In the genomic region with DNA sequence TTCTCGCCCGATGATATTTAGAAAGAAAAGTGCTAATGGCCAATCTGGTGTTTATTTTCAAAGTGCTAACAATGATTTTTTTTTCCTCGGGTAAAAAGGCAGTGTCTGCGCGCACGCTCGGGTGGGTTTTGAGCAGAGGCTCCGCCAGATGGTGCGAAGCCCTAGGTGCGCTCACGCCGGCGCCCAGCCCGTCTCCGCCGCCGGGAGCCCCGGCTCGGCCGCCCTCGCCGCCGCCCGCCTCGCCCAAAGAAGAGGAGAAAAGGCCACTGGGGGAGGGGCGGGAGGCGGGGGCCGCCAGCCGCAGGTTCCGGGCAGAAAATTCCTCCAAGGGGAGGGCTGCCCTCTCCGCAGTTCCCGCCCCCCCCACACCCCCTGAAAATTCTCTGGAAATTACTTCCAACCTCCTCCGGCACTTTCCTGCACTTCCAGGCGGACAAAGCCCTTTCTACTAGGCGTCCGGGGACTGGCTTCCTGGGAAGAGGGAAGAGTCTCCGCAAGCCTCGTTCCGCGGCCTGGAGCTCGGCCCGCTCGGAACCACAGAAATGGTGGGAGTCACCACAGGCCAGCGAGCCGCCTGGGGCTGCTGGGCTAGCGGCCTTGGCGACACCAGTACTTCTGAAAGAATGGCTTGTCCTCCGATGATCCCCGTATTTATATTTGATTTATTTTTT, we compare ENCODE assay signal across 8 mouse cellular contexts. TPM values are rescaled to one million over a fixed set of nuclear protein-coding genes. Genes with fewer than 3 reads are reported as not detected.
DNase-seq lines count a peak whose midpoint lies in the region; ATAC-seq and TF ChIP-seq lines count a peak whose summit lies in the region.

No protein-coding gene starts in this region.

- H3K4me2 ChIP-seq in forebrain, embryonic 15.5 days (replicated peaks), result peak overlapping the region; percentile 41
- peak overlapping the region; percentile 47 for H3K4me2 ChIP-seq in intestine, embryonic 14.5 days (ENCODE audit: low read length)
- peak overlapping the region; percentile 76 for H3K4me2 ChIP-seq in neural tube, embryonic 13.5 days

- H3K9ac ChIP-seq in forebrain, embryonic 15.5 days (replicated peaks), result no peak overlapping the region
- H3K9ac ChIP-seq in intestine, embryonic 14.5 days (ENCODE audit: low read length), result peak overlapping the region; percentile 8; the same call in 1 of the 2 replicates
- H3K9ac ChIP-seq in neural tube, embryonic 13.5 days, result peak overlapping the region; percentile 99

- H3K36me3 ChIP-seq in spleen, adult 2 months (ENCODE audit: control insufficient read depth, insufficient read depth, low read length), result no peaks in the 10 kb centered on the region
- H3K36me3 ChIP-seq in forebrain, embryonic 15.5 days, result no peaks in the 10 kb centered on the region
- H3K36me3 ChIP-seq in intestine, embryonic 14.5 days (ENCODE audit: control insufficient read depth, insufficient read depth, low read length), result no peaks in the 10 kb centered on the region
- peaks cover 8% of the 10 kb centered on the region for H3K36me3 ChIP-seq in neural tube, embryonic 13.5 days

- no peak for TF ChIP-seq POLR2A in spleen, adult 2 months (IDR thresholded peaks at IDR 0.05; ENCODE audit: low read depth, low read length)

- 3% methylated on average over 47 of the region's 49 CpGs for WGBS in spleen, adult 2 months
- WGBS in forebrain, embryonic 15.5 days, result under 1% methylated on average over 49 of the region's 49 CpGs
- WGBS in intestine, embryonic 14.5 days, result 1% methylated on average over 47 of the region's 49 CpGs
- WGBS in neural tube, embryonic 13.5 days, result under 1% methylated on average over 44 of the region's 49 CpGs

- H3K27ac ChIP-seq in spleen, adult 2 months (ENCODE audit: insufficient read depth, low read length), result no peak overlapping the region
- no peak overlapping the region for H3K27ac ChIP-seq in forebrain, embryonic 15.5 days (replicated peaks)
- H3K27ac ChIP-seq in intestine, embryonic 14.5 days (ENCODE audit: low read depth), result no peak overlapping the region
- peak overlapping the region; percentile 99 for H3K27ac ChIP-seq in neural tube, embryonic 13.5 days (replicated peaks)

- peaks cover 46% of the 10 kb centered on the region for H3K27me3 ChIP-seq in spleen, adult 2 months (ENCODE audit: control insufficient read depth, insufficient read depth, low read length)
- H3K27me3 ChIP-seq in forebrain, embryonic 15.5 days, result peaks cover 75% of the 10 kb centered on the region
- H3K27me3 ChIP-seq in intestine, embryonic 14.5 days (replicated peaks; ENCODE audit: control insufficient read depth, insufficient read depth, low read length), result peaks cover 98% of the 10 kb centered on the region
- peaks cover 15% of the 10 kb centered on the region for H3K27me3 ChIP-seq in neural tube, embryonic 13.5 days

- no peak for TF ChIP-seq CTCF in spleen, adult 2 months (IDR thresholded peaks at IDR 0.05; ENCODE audit: extremely low read depth, insufficient read depth, insufficient read length, insufficient replicate concordance)

- no peak for DNase-seq in spleen, adult 2 months (ENCODE audit: low read depth in 1 of 2, low spot score in 2 of 2)
- DNase-seq in spleen, adult 18-20 months, result no peak
- DNase-seq in intestine, embryonic 14.5 days (ENCODE audit: low spot score), result peak; percentile 74
- DNase-seq in layer of hippocampus, adult 11-12 months (ENCODE audit: low spot score), result no peak
- no peak for DNase-seq in natural killer cell, adult 2 months (ENCODE audit: low spot score in 2 of 2)
- DNase-seq in T-cell, adult 2 months (ENCODE audit: low spot score), result no peak

- ATAC-seq in forebrain, embryonic 15.5 days (replicated peaks), result peak; percentile 26; the same call in 1 of the 2 replicates
- ATAC-seq in intestine, embryonic 14.5 days (replicated peaks; ENCODE audit: low FRiP score, low TSS enrichment, low read depth), result no peak
- ATAC-seq in neural tube, embryonic 13.5 days (ENCODE audit: low read depth), result no peak

- H3K4me3 ChIP-seq in spleen, adult 2 months (ENCODE audit: extremely low read depth, insufficient read depth, insufficient read length), result peak overlapping the region; percentile 1
- peak overlapping the region; percentile 29 for H3K4me3 ChIP-seq in forebrain, embryonic 15.5 days
- H3K4me3 ChIP-seq in intestine, embryonic 14.5 days (ENCODE audit: low read depth, low read length), result peak overlapping the region; percentile 23
- H3K4me3 ChIP-seq in neural tube, embryonic 13.5 days, result peak overlapping the region; percentile 88

- H3K9me3 ChIP-seq in forebrain, embryonic 15.5 days, result no peaks in the 10 kb centered on the region
- no peaks in the 10 kb centered on the region for H3K9me3 ChIP-seq in intestine, embryonic 14.5 days (ENCODE audit: control insufficient read depth, low read length)
- no peaks in the 10 kb centered on the region for H3K9me3 ChIP-seq in neural tube, embryonic 13.5 days

- H3K4me1 ChIP-seq in spleen, adult 2 months (ENCODE audit: control insufficient read depth, insufficient read depth, insufficient read length), result peaks cover 24% of the 10 kb centered on the region
- H3K4me1 ChIP-seq in forebrain, embryonic 15.5 days, result peaks cover 52% of the 10 kb centered on the region
- peaks cover 17% of the 10 kb centered on the region for H3K4me1 ChIP-seq in intestine, embryonic 14.5 days (replicated peaks; ENCODE audit: control insufficient read depth, insufficient read depth, low read length)
- H3K4me1 ChIP-seq in neural tube, embryonic 13.5 days (replicated peaks), result peaks cover 71% of the 10 kb centered on the region

RNA-seq across cellular contexts. Expression of gene Ebf3, which starts 4.0 kb away (rescaled TPM):
- 0.12 and 0.27 TPM in 2 replicates for polyA plus RNA-seq in spleen, adult 2 months (2012; rRNA removed)
- 0.80 and 0.83 TPM in 2 replicates for polyA plus RNA-seq in forebrain, embryonic 15.5 days (2015; fragmentation: Nextera tagmentation; extraction: Ambion mirVana)
- polyA plus RNA-seq in intestine, embryonic 14.5 days (2014; fragmentation: Nextera tagmentation; extraction: Ambion mirVana), result 1.1 and 1.4 TPM in 2 replicates
- 23.9 and 24.1 TPM in 2 replicates for polyA plus RNA-seq in neural tube, embryonic 13.5 days (2015; fragmentation: Nextera tagmentation; extraction: Ambion mirVana)

Comparison
In these comparisons a context has a peak if more than half of its experiments do, and no peak if none do; other contexts are left out.
1. H3K4me3 ChIP-seq: peak in every context shown above with its lines; median percentile 88 in neural tube, embryonic 13.5 days; 29 in forebrain, embryonic 15.5 days; 23 in intestine, embryonic 14.5 days; 1 in spleen, adult 2 months.
2. RNA of gene Ebf3, which starts 4.0 kb away (polyA plus RNA-seq): 23.9 to 24.1 TPM in neural tube, embryonic 13.5 days; 1.1 to 1.4 TPM in intestine, embryonic 14.5 days, 0.80 to 0.83 TPM in forebrain, embryonic 15.5 days and 0.12 to 0.27 TPM in spleen, adult 2 months; every median in the first group is over 10 times any median in the second.
3. Peak in every context shown above with its lines, with median percentiles within 50 percentile points of each other: H3K4me2 ChIP-seq.